Mouse (Mus musculus): Measurements from ENCODE around the gene Lyzl6.

Gene Lyzl6

DNA sequence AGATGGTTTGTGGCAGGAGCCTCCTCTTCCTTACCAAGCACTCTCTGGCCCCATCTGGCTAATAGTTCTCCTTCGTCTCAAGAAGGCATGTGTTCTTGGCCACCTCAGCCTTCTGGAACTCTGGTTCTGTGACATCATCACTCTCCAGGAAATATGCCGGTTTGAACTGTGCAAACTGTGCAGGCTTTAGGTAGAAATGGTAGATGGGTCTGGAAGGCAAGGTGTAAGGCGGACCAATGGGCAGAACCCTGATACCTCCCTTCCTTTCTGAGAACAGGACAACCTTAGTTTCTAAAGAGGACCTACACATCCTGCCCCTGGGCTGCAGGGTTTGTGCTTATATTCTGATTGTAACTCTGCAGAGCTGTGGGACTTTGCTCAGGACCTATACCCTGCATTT is at the start of gene Lyzl6:
Gene Lyzl6, minus strand, starts transcription at position 101 of the 400 bp plus-strand sequence.
- DNase-seq (ENCODE audit: extremely low spot score), result no peak

DNA sequence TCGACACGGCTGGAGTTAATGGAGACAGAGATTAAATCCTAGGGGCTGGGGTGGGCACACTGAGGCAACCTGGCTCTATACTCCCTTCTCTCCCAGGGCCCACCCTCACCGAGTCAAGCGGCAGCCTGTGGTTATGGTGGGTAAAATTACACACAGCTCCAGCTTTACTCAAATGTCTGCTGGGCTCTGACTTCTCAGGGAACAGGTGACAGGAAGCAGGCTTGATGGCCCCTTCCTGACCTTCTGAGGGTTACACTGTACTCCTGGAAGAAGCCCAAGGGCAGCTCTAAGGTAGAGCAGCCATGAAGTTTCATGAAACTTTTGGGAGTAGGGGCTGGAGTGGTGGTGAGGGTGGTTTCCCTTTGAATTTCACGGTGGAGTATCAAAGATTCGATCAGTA is 48.0 kb upstream of the Lyzl6 start:
- DNase-seq (ENCODE audit: extremely low spot score), result no peak

DNA sequence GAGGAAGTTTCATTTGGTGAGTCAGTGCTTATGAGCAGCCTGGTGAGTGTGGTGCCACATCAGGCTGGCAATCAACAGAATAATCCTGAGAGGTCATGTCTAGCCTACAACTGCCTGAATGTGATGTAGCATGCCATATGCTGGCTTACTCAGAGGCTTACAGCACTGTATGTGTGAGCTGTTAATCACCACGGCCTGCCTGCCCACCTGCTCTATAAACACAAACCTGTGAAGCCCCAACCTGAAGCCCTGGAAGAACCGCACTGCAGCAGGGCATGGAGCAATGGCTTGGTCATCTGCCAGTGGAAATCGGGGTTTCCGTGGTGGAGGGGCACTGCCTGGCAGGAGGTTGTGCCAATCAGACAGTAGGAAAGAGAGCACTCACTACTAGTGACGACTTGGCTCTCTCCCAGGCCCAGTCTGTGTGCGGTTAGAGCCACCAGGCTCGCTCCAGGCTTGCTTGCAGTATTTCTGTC is 46.6 kb upstream of the Lyzl6 start:
- no peak for DNase-seq (ENCODE audit: extremely low spot score)

DNA sequence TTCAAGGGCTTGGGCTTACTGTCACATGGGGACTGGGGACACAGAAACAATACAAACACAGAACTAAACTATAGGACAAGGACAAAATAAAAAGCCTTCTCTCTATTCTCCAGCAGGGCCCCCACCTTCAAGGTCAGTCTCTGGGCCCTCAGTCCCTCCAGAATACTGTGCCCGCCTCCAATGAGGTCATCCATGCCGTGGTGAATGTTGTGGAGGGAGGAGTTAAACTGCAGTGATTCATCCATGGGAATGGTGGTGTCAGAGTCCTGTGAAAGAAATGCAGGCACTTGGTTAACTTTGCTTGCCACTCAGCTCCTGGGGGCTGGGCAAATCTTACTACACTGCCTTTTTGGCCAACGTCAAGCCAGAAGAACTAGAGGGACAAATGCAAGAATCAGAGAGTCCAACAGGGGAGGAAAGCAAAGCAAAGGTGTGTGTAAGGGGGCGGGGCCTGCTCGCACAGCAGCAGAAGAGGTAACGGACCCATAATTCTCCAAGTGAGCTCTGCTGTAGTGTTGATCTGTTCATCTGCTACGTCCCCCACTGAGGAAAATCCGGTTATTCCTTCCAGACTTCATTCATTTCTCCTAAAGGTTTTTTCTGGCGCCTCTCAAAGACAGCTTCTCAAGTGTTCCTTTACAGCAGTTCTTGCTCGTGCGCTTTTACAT is 45.1 kb upstream of the Lyzl6 start:
- no peak for DNase-seq (ENCODE audit: extremely low spot score)

DNA sequence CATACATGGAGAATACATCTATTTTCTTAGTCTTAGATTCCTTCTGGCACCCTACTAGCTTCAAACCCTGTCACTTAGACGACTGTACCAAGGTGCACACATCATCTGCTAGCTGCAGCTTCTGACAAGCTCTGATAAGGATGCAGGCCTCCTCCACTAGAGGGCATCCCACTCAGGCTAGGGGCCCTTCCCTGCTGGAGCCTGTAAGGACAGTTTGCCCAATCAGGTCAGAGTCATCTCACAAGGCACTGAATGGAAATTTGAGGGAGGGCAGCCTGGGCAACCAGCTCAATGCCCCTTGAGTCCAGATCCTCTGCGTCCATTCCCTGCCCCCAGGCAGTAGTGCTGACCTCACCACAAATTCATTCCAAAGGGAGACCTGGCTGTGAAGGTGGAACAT is 38.4 kb upstream of the Lyzl6 start:
- peak; percentile 19 for DNase-seq (ENCODE audit: extremely low spot score)

DNA sequence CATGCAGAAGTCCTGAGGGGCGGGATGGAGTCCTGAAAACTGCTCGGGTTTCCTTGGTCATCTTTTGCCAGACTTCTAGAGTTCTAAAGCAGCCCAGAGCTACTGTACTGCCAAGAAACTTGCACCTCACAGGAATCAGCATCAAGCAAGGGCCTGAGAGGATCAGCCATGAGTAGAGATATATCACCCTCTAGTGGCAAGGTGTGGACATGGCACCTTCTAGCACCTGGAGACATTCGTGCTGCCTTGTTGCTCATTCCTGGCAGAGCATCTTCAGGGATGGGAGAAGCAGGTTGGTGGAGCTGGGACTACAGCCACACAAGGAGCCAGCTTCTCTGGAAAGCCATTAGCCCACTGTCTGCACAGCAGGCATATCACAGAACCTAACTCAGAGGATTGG is 36.9 kb upstream of the Lyzl6 start:
- DNase-seq (ENCODE audit: extremely low spot score), result peak; percentile 46

DNA sequence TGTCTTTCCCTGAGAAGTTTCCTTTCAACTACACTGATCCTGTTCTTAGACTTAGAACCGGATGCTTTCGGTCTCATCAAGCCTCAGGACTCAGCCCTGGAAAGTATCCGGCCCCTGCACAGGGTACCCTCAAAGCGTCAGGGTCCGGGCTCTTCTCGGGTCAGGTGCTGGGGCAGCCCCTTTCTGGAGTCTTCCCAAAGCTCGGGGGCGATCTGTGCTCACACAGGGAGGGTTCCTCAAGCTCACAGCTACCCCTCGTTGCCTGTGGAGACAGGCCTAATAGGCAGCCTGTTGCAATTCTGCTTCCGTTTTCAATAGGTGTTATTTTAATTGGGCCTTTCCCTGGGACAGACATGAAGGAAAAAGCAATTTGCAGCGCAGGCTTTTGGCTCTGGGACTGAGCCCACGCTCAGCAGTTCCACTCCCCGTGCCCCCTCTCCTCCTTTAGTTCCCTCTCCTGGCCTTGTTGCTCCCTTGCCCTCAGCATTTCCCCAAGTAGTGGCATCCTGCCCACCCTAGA is 28.3 kb upstream of the Lyzl6 start:
- no peak for DNase-seq (ENCODE audit: extremely low spot score)

DNA sequence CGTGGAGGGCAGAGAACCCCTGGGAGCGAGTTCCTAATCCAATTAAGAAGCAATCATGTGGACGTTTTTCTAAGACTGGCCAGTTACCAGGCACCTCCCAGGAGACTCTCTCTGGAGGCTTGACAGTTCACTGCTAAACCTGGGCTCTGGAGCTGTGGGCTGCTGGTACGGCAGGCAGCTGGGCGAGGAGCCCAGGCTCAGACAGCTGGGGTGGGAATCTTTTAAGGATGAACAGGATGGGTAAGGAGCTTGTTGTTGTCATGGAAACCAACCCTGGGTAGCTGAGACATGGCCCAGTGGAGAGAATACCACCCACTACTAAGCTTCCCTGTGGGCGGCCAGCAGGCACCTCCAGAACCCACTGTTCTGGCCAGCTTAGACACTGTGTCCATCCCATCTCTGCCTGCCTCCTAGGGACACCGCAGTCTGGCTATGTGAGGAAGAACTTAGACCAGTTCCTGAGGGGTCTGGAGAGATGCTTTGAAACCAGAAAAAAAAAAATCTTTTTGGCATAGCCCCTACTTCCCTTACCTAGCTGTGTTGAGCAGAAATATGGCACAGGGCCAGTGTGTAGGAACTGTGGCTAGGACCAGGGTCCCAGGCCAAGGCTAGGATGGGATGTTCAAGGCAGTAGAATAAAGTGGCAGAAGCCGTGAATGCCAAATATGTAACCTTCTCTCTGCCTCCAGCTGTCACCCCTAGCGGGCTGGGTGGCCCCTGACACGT is 27.7 kb upstream of the Lyzl6 start:
- no peak for DNase-seq (ENCODE audit: extremely low spot score)

DNA sequence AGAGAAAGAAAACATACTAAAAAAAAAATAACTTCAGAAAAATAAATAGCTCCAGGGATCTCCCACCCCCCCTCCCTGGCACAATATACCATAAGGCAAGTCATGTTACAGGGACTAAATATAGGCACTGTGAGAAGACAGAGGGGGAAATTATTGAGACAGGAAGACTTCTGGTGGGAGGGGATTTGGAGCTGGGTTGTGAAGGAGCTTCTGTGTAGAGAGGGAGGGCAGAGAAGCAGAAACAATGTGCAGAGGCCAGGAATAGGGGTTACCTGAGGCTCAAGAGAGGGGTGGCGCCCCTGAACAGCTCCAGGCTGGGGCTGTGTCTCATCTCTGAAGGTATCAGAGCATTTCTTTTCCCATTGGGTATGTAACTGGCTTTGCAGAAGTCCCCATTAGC is 27.0 kb upstream of the Lyzl6 start:
- no peak for DNase-seq (ENCODE audit: extremely low spot score)

DNA sequence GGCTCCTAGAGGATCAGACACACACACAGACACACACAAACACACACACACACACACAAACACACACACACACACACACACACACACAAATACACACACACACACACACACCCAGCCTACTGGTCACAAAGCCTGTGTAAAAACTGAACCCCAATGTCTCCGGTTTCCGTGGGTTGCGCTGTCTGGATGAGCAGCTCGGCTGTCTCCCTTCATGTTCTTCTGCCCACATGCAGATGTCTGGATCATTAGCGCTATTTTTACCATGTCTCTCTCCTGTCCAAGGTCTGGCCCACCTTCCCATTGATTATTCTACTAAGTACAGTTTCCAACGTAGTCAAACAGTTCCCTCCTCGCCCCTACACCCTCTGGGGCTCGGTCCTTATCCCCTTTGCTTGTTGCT is 24.4 kb upstream of the Lyzl6 start:
- no peak for DNase-seq (ENCODE audit: extremely low spot score)

DNA sequence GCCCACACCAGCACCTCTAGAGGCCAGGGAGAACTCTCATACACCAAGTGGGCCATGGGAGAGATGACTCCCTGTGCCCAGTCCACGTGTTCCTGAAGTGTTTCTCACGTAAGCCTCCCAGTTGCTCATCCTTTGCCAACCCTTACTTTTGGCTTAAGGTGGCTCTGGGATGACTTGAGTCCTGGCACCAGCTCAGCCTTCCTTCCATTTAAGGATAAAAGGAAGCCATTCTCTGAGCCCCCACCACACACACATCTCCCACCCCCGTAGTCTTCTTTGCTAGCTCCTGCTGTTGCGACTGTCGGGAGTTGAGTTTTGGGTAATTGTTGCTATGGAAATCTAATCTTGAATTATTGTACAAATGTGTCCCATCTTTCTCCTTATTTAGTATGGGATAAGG is 23.9 kb upstream of the Lyzl6 start:
- DNase-seq (ENCODE audit: extremely low spot score), result no peak

DNA sequence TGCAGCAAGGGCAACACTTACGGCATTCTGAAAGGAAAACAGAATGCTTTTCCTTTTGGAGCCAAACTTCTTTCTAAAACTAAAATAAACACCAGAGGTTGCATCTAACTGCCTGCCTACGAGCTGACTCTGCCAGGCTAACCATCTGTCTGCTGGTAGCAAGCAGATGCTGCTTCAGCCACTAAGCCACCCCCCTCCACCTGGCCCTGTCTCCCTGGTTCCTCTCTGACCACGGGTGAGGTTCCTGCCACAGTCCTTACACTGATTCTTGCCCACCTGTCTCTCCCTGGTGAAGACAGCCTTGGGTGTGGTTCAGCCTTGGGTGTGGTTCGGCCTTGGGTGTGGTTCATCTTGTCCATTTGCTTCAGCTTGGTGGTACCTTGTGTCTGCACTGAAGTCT is 23.2 kb upstream of the Lyzl6 start:
- DNase-seq (ENCODE audit: extremely low spot score), result no peak

DNA sequence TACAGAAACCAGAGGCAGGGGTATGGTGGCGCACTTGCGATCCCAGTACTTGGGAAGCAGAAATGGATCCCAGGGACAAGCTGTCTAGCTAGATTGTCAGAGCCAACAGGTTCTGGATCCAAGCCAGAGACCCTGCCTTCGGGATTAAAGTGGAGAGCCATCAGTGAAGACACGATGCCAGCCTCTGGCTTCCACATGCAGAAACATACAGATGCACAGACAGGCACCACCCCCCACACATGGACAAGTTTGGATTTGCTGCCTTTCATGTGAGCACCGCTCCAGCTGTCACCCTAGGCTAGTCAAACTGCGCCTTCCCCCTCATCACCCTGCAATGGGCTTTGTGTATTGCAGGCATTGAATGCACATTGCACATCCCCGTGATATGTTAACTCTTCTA is 19.5 kb upstream of the Lyzl6 start:
- DNase-seq (ENCODE audit: extremely low spot score), result no peak

DNA sequence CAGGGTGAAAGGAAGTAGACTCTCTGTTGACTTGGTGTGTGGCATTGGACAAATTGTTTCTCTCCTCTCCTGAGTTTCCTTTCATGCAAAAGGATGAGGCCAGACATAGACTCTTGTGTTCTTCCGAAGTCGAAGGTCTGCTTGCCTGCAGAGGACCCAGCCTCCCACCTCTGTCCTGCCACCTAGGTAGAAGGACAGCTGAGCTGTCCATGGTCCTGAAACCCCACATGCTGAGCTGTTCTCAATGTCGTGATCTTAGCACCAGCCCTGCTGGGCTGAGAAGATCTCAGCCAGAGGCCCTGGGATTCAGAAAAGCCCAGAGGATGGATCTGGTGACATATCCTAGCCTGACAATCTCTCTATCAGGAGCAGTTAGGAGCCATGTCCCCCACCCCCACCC is 17.8 kb upstream of the Lyzl6 start:
- DNase-seq (ENCODE audit: extremely low spot score), result peak; percentile 56

DNA sequence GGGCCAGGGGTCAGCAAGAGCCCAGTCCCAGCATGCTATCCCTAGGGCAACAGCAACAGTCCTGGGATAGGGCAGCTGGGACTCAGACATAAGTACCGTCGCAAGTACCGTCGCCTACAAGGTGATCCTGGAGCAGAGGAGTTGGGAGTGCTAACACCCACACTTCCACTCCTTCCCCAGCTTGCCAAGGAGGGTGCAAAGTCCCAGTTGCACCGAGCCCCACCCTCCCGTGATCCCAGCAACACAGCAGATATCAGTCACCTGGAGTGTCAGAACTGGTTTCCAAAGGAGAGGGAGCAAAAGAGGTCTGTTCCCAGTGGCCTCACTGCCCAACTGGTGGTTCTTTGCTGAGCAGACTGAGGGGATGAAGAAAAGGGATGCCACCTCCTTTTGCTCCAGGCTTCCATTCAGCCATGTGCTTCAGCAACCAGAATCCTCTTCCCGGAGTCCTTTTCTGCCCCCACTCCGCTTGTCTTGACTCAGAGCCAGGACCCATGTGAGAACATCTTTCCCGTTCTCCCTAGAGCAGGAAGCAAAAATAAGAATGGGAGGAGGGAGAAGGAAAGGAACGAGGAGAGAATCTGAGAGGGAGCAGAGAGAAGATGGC is 14.8 kb upstream of the Lyzl6 start:
- no peak for DNase-seq (ENCODE audit: extremely low spot score)

DNA sequence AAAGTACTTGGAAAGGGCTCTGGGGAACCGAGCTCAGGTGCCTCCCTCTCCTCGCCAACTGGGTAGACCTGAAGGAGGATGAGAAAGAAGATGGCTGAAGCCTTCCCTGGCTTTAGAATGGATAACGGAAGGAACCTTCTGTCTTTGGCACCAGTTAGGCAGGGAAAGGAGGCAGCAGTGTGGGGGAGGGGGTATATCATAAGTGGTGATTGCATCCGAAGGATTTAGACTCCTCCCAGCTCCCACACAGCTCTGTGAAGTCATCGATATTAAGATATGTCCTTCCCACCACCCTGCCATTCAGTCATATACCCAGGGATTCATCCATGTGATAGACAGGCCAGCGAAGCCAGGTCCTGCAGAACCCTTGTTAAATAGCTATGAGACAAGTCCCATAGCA is 12.7 kb upstream of the Lyzl6 start:
- no peak for DNase-seq (ENCODE audit: extremely low spot score)

DNA sequence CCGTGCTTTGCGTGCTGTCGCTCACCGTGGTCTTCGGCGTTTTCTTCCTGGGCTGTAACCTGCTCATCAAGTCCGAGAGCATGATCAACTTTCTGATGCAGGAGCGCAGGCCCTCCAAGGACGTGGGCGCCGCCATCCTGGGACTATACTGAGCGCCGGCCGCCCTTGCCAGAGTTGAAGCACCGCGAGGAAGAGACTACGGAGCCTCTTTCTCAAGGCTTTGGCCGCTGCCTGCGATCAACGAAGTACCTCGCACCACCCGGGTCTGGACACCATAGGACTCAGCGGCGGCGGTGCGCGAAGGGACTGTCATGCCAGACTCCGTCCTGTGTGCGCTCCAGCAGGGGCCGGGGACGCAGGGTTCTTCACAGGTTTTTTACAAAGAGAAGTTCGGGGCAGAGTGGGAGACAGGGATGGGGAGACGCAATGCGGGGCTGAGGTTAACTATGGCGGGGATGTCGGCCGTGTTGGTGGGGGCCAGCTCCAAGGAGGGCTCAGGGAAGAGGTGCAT is 11.3 kb upstream of the Lyzl6 start:
- peak; percentile 17 for DNase-seq (ENCODE audit: extremely low spot score)

DNA sequence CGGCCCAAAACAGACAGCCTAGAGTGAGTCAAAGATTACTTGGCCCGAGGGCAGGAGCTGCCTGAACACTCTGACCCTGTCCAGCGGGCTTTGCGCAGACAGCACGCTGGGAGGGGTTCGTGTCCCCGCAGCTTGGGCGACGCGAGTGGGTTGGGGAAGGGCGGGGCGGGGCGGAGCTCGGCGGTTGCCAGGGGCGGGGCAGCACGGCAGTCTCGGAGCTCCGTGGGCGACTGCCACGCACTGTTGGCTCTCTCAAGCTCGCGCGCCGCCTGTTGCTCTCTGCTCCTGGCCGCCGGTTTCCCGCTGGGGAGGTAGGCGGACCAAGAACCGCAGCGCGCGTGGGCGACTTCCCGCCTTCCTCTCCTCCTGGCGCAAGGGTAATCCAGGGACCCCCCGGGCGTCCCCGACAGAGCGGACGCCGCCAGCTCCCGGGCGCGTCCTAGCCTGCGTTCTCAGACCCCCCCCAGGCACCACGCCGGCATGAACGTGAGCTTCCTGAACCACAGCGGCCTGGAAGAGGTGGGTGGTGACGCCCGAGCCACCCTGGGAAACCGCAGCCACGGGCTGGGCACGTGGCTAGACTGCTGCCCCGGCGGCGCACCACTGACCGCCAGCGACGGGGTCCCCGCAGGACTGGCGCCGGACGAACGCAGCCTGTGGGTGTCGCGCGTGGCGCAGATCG is 10.8 kb upstream of the Lyzl6 start, which contains the start of gene Rprml:
Gene Rprml, plus strand, starts transcription at position 270 of the 682 bp plus-strand sequence.
- DNase-seq (ENCODE audit: extremely low spot score), result peak; percentile 12

DNA sequence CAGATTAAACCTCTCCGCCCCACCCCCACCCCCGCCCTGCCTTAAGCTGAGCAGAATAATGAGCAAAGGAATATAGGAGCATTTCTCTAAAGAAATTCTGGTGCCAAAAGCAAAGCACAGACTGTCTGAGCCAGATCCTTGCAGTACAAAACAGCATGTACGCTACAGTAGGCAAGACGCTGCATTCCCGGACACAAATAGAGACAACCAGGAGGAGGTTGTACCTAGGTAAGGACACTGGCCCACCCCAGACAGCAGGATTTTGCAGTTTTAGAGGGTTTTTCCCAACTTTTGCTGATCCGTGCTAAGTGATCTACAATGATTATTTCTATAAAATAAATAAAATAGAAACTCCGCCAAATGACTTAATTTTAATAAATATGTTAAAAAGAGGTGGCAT is 10.0 kb upstream of the Lyzl6 start:
- DNase-seq (ENCODE audit: extremely low spot score), result no peak

DNA sequence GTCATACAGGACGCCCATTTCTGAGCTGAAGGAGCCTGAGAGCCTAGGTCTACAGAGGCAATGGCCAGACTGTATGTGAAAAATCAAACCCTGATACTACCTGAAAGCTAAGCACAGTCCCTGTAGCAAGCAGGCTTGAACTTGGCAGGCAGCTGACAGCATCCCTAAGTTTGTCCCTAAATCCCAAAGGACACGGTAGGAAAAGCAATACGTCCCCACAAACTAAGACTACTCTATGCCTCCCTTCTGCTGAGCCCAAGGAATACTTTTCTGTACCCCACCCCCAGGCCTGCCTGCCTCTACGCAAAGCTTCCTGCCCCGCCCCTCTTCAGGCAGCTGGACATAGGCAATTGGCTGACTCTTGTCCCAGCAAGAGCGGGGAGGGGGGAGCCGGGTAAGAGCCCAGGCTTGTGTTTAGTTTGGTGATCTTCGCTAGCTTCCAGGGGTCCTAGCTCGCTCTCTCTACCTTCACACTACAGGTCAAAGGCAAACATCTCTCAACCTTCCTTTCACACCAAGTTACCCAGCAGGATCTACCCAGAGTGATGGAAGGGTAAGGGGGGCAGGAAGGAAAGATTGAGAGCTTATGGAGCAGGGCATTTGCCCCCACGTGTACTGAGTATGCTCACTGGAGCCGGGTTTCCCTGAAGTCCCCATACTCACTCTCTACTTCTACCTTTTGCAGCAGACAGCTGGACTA is 9.4 kb upstream of the Lyzl6 start:
- peak; percentile 11 for DNase-seq (ENCODE audit: extremely low spot score)

DNA sequence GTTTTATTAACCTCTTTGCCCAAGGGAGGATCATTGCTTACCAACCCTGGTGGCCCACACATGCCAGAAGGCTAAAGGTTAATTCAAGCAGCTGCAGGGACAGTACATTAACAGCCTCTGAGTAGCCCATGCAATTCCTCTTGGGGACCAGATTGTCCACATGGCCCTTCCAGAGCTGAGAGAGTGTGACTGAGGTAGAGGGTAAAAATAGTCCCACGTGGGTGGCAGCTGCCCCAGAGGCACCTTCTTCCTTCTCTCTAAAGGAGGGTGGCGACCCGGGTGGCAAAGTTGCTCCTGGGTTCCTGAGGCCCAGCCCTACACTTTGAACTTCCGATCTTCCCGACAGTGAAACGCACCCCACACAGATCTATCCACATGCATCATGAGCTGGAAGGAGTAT is 7.6 kb upstream of the Lyzl6 start:
- no peak for DNase-seq (ENCODE audit: extremely low spot score)

All from embryo, embryonic 9.5 days (tissue).